Mouse (Mus musculus) kidney, embryonic 16.5 days (tissue): ENCODE data around the gene Cinp. TPM values are rescaled to one million over a fixed set of nuclear protein-coding genes. Genes with fewer than 3 reads are reported as not detected.
"Not testable (repeated sequence)": the region's sequence is repeated elsewhere in the genome, so short reads cannot be mapped to it uniquely, and the experiment has no call there.

ENCODE experiments used
- ATAC-seq: fragments of 200-750 bp; cut with Nextera tagmentation; 2 replicates; pipeline ENCODE4 v1.8.0; 2017; ENCODE audit warnings: moderate TSS enrichment; ENCODE audit not compliant: low FRiP score, low TSS enrichment
- H3K27ac ChIP-seq: fragments of 300-500 bp; sonication (generic); 2 replicates; pipeline ENCODE4 v1.5.1; 2014; ENCODE audit warnings: low read length
- H3K27me3 ChIP-seq: fragments of 300-500 bp; sonication (generic); 2 replicates; pipeline ENCODE4 v1.6.1; 2014; ENCODE audit warnings: low read length, control low read depth, mixed read lengths; ENCODE audit not compliant: insufficient read depth
- H3K36me3 ChIP-seq: fragments of 300-500 bp; sonication (generic); 2 replicates; pipeline ENCODE4 v1.6.1; 2014; ENCODE audit warnings: low read length, control low read depth, mixed read lengths; ENCODE audit not compliant: insufficient read depth
- H3K4me1 ChIP-seq: fragments of 300-500 bp; sonication (generic); 2 replicates; pipeline ENCODE4 v1.6.1; 2014; ENCODE audit warnings: low read length, control low read depth, mixed read lengths; ENCODE audit not compliant: insufficient read depth
- H3K4me2 ChIP-seq: fragments of 300-500 bp; sonication (generic); replicated peaks from 2 replicates; pipeline ENCODE4 v1.6.1; 2014; ENCODE audit warnings: low read depth, low read length
- H3K4me3 ChIP-seq: fragments of 300-500 bp; sonication (generic); 2 replicates; pipeline ENCODE4 v1.5.1; 2014; ENCODE audit warnings: mild to moderate bottlenecking, low read length
- H3K9ac ChIP-seq: fragments of 300-500 bp; sonication (generic); replicated peaks from 2 replicates; pipeline ENCODE4 v1.6.1; 2014; ENCODE audit warnings: low read length
- H3K9me3 ChIP-seq: fragments of 300-500 bp; sonication (generic); 2 replicates; pipeline ENCODE4 v1.6.1; 2016; ENCODE audit warnings: low read length, control low read depth
- WGBS: fragments of 180-500 bp; shearing (Covaris S2); extraction: QIAGEN DNeasy Blood & Tissue Kit; methylation state at CpG from one replicate; pipeline ENCODE4 v1.1.7; 2014; 5-methylcytosine and 5-hydroxymethylcytosine counted together
- polyA plus RNA-seq: library from polyadenylated mRNA; unstranded; fragments of >200 nt; fragmentation: Nextera tagmentation; extraction: Ambion mirVana; gene quantifications from 2 replicates; pipeline ENCODE4 v1.2.1, GENCODE M21; 2015

The Cinp gene
- polyA plus RNA-seq, 1 experiment from 2014 or later = 82.9 TPM

DNA sequence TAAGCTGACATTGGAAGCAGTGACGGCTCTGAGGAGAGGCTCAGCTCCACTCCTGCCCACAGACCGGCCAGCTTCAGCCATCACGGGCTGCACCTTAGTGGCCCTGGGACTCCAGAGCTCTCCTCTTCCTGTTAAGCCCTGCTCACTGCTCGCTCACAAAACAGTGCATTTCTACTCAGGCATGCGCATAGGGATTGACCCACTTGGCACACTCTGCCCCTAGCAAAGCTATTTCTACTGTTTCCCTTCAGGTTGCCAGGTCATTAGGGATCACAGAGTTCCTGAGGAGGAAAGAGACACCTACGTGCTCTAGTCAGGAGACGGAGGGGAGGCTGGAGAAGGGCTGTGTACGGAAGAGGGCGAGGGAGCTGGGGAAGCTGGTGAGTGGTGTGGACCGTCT lies 23.0 kb downstream of the Cinp start:
- H3K27me3 ChIP-seq = no peaks in the 10 kb centered on the region
- no peak overlapping the region for H3K9ac ChIP-seq
- H3K4me1 ChIP-seq = no peaks in the 10 kb centered on the region
- WGBS = 83% methylated on average over 10 of the region's 10 CpGs
- no peak for ATAC-seq
- H3K4me3 ChIP-seq = no peak overlapping the region
- H3K27ac ChIP-seq = no peak overlapping the region
- H3K4me2 ChIP-seq = no peak overlapping the region
- H3K9me3 ChIP-seq = no peaks in the 10 kb centered on the region
- H3K36me3 ChIP-seq = peaks cover 39% of the 10 kb centered on the region

DNA sequence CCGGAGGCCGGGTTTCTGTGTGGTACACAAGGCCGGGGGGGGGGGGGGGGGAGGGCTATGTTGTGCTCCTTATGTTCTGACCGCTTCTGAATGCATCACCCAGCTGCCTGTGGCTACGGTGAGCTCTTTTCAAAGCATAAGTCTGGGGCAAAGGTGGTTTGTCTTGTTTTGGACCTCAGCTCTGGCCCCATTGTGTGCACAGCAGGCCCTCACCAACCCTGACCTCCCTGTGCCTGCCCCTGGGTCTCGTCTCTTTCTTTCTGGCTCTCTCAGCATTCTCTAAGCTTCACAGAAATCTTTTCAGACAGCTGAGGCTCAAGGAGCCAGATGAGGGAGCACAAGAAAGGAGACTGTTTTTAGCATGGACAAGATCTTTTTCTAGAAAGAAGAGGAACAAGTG lies 23.4 kb downstream of the Cinp start:
- Histone ChIP-seq H3K27me3 (no peaks in the 10 kb centered on the region), H3K36me3 (peaks cover 37% of the 10 kb centered on the region)

DNA sequence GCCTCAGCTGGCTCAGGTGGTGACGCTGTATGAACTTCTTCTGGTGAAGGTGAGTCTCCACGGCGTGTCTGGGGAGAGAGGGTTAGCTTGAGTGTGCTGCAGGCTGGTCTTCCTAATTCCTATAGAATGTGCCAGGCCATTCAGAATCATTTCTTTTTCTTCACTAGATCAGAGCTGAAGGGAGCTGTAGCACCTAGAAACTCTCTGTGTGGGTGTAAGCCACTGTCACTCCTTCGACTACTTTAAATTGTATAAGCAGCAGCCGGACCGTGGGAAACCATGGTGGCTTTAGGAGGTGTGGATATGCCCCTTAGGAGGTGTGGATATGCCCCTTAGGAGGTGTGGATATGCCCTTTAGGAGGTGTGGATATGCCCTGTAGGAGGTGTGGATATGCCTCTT lies 24.9 kb downstream of the Cinp start:
- Histone ChIP-seq H3K4me1 (no peaks in the 10 kb centered on the region), H3K9me3 (no peaks in the 10 kb centered on the region), H3K27ac (no peak overlapping the region), H3K4me2 (no peak overlapping the region), H3K4me3 (no peak overlapping the region), H3K9ac (no peak overlapping the region), H3K36me3 (peaks cover 41% of the 10 kb centered on the region), H3K27me3 (no peaks in the 10 kb centered on the region)
- WGBS = 91% methylated on average over 6 of the region's 6 CpGs
- ATAC-seq = no peak

More for the DNA sequence above, 23.4 kb downstream of the Cinp start:
- ATAC-seq = no peak
- no peaks in the 10 kb centered on the region for H3K4me1 ChIP-seq
- H3K4me2 ChIP-seq = no peak overlapping the region
- H3K4me3 ChIP-seq = no peak overlapping the region
- WGBS = 90% methylated on average over 5 of the region's 6 CpGs
- no peak overlapping the region for H3K9ac ChIP-seq
- H3K9me3 ChIP-seq = no peaks in the 10 kb centered on the region
- no peak overlapping the region for H3K27ac ChIP-seq

DNA sequence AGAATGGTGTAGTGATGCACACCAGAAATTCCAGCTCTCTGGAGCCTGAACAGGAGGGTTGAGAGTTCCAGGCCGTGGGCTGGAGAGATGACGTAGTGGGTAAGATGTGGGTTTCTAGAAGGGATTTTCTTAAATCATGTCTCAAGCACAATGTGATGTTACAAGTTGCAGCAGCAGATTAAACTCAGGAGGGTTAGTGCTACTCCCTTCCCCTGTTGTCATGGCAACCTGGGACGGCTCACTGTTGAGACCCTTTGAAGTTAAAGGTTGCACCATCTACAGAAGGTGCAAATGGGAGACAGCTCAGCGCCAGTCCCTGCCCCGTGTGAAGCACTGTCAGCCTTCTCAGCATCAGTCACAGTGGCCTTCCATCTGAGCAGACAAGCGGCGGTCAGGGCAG lies 27.7 kb downstream of the Cinp start:
- no peak overlapping the region for H3K4me2 ChIP-seq

DNA sequence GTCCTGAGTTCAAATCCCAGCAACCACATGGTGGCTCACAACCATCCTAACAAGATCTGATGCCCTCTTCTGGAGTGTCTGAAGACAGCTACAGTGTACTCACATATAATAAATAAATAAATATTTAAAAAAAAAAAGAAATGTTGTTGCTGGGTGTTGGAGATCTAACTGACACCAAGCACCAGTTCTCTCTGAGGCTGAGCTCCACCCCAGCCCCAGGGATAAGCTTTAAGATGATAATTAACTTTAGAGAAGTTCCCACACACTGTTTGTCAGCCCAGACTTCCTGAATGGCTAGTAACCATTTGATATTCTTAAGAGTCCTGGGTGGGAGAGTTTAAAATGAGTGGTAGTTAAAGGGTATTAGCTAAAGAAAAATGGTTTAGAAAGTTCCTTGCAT lies 28.7 kb downstream of the Cinp start:
- Histone ChIP-seq H3K4me3 (no peak overlapping the region), H3K9me3 (no peaks in the 10 kb centered on the region), H3K27ac (no peak overlapping the region), H3K4me2 (no peak overlapping the region), H3K4me1 (0 out of 2 replicates have a peak, but pooled peaks cover 5% of the 10 kb centered on the region), H3K27me3 (no peaks in the 10 kb centered on the region), H3K36me3 (peaks cover 41% of the 10 kb centered on the region), H3K9ac (no peak overlapping the region)
- ATAC-seq = no peak

More for the DNA sequence above, 27.7 kb downstream of the Cinp start:
- WGBS = 43% methylated on average over 7 of the region's 7 CpGs
- Histone ChIP-seq H3K4me1 (0 out of 2 replicates have a peak, but pooled peaks cover 5% of the 10 kb centered on the region), H3K27ac (no peak overlapping the region), H3K4me3 (no peak overlapping the region), H3K9ac (no peak overlapping the region), H3K9me3 (no peaks in the 10 kb centered on the region), H3K27me3 (no peaks in the 10 kb centered on the region), H3K36me3 (peaks cover 32% of the 10 kb centered on the region)
- no peak for ATAC-seq

DNA sequence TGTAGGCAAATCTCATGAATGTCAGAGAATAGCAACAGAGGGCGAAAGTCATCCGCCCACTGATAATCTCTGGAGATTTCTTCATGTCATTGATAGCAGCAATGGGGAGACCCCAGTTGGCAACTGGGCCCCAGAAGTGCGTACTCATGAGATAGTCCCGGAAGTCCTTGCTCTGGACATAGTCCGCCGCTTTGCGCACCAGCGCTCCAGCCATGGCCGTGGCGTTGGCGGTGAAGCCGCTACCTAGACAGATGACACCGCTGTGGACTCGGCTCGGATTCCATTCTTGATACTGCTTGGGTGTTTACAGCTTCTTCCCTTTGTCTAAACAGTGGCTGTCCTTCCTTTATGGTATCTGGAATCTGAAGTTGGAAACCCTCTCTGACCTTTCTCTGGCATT lies 30.3 kb downstream of the Cinp start:
- H3K27me3 ChIP-seq, ATAC-seq, H3K4me2 ChIP-seq, H3K4me3 ChIP-seq, H3K9ac ChIP-seq, H3K27ac ChIP-seq, H3K9me3 ChIP-seq, H3K4me1 ChIP-seq: not testable (repeated sequence)
- 94% methylated on average over 15 of the region's 15 CpGs for WGBS
- H3K36me3 ChIP-seq = peaks cover 34% of the 10 kb centered on the region

DNA sequence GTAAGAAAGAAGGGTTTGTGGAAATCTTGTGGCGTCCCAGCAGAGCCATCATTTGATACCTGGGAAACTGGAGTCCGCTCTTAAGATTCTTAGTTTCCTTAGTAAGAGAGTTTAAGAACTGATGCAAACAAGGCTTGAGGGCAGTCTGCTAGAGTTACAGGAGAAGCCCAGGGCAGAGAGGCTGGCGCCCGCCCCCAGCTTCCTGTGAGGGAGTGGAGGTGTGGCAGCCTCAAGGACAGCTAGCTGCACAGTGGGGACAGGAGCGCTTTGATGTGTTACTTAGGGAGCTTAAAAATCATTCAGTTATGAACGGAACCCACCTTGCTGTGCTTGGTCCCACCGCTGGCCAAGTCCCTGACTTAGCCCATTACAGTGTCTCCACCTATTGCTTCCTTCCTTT lies 31.7 kb downstream of the Cinp start:
- H3K9me3 ChIP-seq = no peaks in the 10 kb centered on the region
- ATAC-seq = no peak
- no peaks in the 10 kb centered on the region for H3K27me3 ChIP-seq
- H3K4me2 ChIP-seq = no peak overlapping the region
- H3K36me3 ChIP-seq = peaks cover 28% of the 10 kb centered on the region
- no peak overlapping the region for H3K4me3 ChIP-seq
- no peak overlapping the region for H3K9ac ChIP-seq
- WGBS = 52% methylated on average over 7 of the region's 7 CpGs
- H3K27ac ChIP-seq = no peak overlapping the region
- 0 out of 2 replicates have a peak, but pooled peaks cover 5% of the 10 kb centered on the region for H3K4me1 ChIP-seq

DNA sequence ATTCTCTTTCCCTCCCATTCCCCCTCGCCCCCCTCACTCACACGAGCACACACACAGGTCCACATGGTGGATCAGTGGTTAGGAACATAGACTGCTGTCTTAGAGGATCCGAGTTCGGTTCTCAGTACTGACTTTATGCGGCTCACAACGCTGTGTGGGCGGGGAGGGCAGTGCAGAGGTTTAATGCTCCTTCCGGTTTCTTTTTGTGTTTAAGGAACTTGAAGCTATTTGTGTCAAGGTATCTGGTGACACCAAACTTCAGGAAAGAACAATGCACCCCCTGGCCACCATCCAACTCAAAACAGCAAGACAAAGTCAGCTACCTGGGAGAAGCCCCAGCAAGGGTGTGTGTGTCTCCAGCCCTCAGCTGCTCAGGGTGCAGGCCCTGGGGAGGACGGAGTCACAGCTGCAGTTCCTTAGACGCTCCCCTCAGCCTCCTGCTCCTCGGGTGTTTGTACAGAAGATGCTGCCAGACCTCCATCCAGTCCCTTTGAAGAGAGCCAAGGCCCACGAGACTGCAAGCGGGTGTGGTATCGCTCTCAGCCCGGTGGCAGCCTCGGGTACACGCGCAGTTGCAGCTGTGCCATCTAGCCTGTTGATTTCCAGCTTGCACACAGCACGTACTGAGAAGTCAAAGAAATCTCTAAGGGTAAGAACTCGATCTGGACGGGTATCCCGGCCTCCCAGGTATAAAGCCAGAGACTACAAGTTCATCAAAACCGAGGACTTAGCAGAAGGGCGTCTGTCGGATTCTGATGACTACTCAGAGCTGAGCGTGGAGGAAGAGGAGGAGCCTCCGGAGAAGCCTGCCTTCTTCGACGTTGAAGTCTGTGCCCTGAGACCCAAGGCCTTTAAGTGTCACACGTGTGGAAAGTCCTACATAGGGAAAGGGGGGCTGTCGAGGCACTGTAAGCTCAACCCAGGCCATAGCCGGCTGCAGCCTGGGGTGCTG lies 33.9 kb downstream of the Cinp start:
- no peak for ATAC-seq
- H3K9me3 ChIP-seq = no peaks in the 10 kb centered on the region
- H3K4me1 ChIP-seq = peaks cover 17% of the 10 kb centered on the region
- peaks cover 19% of the 10 kb centered on the region for H3K36me3 ChIP-seq
- H3K27me3 ChIP-seq = no peaks in the 10 kb centered on the region
- no peak overlapping the region for H3K27ac ChIP-seq
- no peak overlapping the region; the same call in 1 of the 2 replicates for H3K9ac ChIP-seq
- H3K4me2 ChIP-seq = no peak overlapping the region
- WGBS = 86% methylated on average over 32 of the region's 32 CpGs
- H3K4me3 ChIP-seq = no peak overlapping the region

DNA sequence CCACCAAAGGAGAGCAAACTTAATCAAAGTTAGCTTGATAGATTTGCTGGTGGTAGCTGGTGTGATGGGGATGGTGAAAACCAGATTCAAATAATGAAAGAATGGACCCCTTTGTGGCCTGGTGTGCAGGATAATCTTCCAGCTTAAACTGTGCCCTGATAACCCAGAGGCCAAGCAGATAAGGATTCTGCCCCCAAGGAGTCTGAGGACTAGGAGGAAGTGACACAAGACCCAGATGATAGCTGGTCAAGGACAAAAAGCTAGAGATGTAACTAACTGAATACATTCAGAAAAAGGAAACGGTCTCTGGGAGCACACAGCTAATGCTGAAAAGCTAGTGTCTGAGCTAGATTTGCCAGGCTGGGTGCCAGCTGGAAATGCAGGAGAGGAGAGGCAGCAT lies 37.0 kb downstream of the Cinp start:
- Histone ChIP-seq H3K9me3 (no peaks in the 10 kb centered on the region), H3K4me2 (no peak overlapping the region), H3K9ac (no peak overlapping the region), H3K4me1 (peaks cover 12% of the 10 kb centered on the region), H3K27ac (no peak overlapping the region), H3K36me3 (peaks cover 13% of the 10 kb centered on the region), H3K4me3 (no peak overlapping the region), H3K27me3 (no peaks in the 10 kb centered on the region)
- 92% methylated on average over 1 of the region's 1 CpGs for WGBS
- ATAC-seq = no peak

DNA sequence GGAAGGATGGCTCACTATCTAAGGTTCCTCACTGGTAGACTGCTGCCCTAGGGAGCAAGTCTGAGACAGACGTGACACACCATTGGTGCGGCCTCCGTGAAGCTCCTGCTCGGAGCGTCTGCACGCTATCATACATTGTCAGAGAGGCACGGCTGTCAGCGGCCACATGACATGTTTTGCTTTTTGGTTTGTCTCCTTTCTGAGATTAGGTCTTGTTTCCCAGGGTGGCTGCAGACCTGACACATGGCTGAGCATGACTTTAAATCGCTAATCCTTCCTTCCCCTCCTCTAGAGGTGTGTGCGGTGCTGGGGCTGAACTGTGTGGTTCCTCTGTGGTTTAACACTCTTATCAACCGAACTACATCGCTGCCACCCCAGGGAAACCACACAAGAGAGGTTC lies 37.5 kb downstream of the Cinp start:
- ATAC-seq = no peak
- Histone ChIP-seq H3K4me2 (peak overlapping the region; percentile 78), H3K4me1 (peaks cover 13% of the 10 kb centered on the region), H3K9me3 (no peaks in the 10 kb centered on the region), H3K27ac (no peak overlapping the region), H3K36me3 (peaks cover 13% of the 10 kb centered on the region), H3K4me3 (peak overlapping the region; percentile 79), H3K9ac (peak overlapping the region; percentile 89; the same call in 1 of the 2 replicates), H3K27me3 (no peaks in the 10 kb centered on the region)
- WGBS = 79% methylated on average over 12 of the region's 12 CpGs
